Mouse (Mus musculus) midbrain, embryonic 11.5 days (tissue): Measurements from ENCODE around the gene Pnp2. TPM values are rescaled to one million over a fixed set of nuclear protein-coding genes. Genes with fewer than 3 reads are reported as not detected.
"Not testable (repeated sequence)": the region's sequence is repeated elsewhere in the genome, so short reads cannot be mapped to it uniquely, and the experiment has no call there.

ENCODE experiments used
- ATAC-seq: fragments of 200-750 bp; cut with Nextera tagmentation; 2 replicates; pipeline ENCODE4 v1.8.0; 2017; ENCODE audit warnings: moderate TSS enrichment, moderate library complexity; ENCODE audit not compliant: low FRiP score
- DNase-seq: peaks from one replicate; pipeline ENCODE4 v3.0.0; 2015; ENCODE audit warnings: low spot score; ENCODE audit errors: missing footprints
- H3K27ac ChIP-seq: fragments of 300-500 bp; sonication (generic); 2 replicates; pipeline ENCODE4 v1.5.1; 2014; ENCODE audit warnings: low read depth, low read length
- H3K27me3 ChIP-seq: fragments of 300-500 bp; sonication (generic); 2 replicates; pipeline ENCODE4 v1.6.1; 2014; ENCODE audit warnings: mild to moderate bottlenecking, low read length, moderate library complexity, mixed read lengths; ENCODE audit not compliant: control insufficient read depth, insufficient read depth
- H3K36me3 ChIP-seq: fragments of 300-500 bp; sonication (generic); 2 replicates; pipeline ENCODE4 v1.6.1; 2014; ENCODE audit warnings: mild to moderate bottlenecking, low read length, moderate library complexity, mixed read lengths; ENCODE audit not compliant: control insufficient read depth, insufficient read depth
- H3K4me1 ChIP-seq: fragments of 300-500 bp; sonication (generic); 2 replicates; pipeline ENCODE4 v1.6.1; 2014; ENCODE audit warnings: low read length; ENCODE audit not compliant: control insufficient read depth, insufficient read depth
- H3K4me2 ChIP-seq: fragments of 300-500 bp; sonication (generic); 2 replicates; pipeline ENCODE4 v1.6.1; 2014; ENCODE audit warnings: mild to moderate bottlenecking, moderate library complexity
- H3K4me3 ChIP-seq: fragments of 300-500 bp; sonication (generic); 2 replicates; pipeline ENCODE4 v1.5.1; 2014; ENCODE audit warnings: low read depth, low read length
- H3K9ac ChIP-seq: fragments of 300-500 bp; sonication (generic); 2 replicates; pipeline ENCODE4 v1.6.1; 2014; ENCODE audit warnings: low read length
- H3K9me3 ChIP-seq: fragments of 300-500 bp; sonication (generic); 2 replicates; pipeline ENCODE4 v1.6.1; 2016; ENCODE audit warnings: low read length; ENCODE audit not compliant: control insufficient read depth
- WGBS: fragments of 180-500 bp; shearing (Covaris S2); extraction: QIAGEN DNeasy Blood & Tissue Kit; methylation state at CpG from one replicate; pipeline ENCODE4 v1.1.7; 2014; 5-methylcytosine and 5-hydroxymethylcytosine counted together
- polyA plus RNA-seq: library from polyadenylated mRNA; unstranded; fragments of >200 nt; fragmentation: Nextera tagmentation; extraction: Ambion mirVana; gene quantifications from 2 replicates; pipeline ENCODE4 v1.2.1, GENCODE M21; 2014

Pnp2 gene
- polyA plus RNA-seq, 1 experiment from 2014 or later, result 0.55 TPM

DNA sequence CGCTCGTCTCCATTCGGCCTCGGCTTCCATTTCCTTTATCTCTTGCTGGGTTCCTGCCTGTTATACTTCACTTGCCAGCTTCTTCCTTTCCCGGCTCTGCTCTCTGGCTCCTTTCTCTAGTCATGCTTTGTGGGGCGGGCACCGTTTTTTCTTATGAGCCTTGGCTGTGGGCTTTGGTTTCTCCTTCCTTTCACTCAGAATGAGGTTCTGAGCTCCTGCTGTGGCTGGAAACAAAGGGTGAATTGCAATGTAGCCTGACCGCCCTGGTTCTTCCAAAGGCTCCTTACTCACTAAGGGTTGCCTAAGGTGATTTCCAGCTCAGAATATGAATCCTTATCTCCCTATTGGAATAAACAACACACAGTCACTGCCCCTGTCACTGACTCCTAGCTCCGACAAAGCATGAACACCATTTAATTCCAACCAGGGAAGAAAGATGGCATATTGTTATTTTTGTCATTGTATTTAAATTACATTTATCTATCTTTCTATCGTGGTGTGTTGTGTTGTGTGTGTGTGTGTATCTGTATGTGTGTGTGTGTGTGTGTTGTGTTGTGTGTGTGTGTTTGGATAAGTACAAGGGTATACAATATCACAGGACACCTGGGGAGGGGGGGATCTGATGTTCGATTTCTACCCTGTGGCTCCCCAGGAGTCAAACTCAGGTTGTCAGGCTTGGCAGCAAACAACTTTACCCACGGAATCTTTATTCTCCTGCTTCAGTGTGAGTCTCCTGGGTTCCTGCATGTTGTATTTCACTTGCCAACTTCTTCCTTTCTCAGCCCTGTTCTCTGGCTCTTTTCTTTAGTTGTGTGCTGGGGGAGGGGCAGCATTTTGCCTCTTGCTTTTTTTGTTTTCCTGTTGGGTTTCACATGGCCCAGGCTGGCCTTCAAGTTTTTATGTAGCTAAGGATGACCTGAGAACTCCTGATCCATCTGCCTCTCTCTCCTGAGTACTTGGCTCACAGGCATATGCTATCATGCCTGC lies 14.1 kb downstream of the Pnp2 start:
- Histone ChIP-seq H3K4me3 (no peak overlapping the region), H3K4me1 (peaks cover 7% of the 10 kb centered on the region; the same call in 1 of the 2 replicates), H3K36me3 (no peaks in the 10 kb centered on the region), H3K27me3 (no peaks in the 10 kb centered on the region), H3K27ac (no peak overlapping the region), H3K9ac (peak overlapping the region; percentile 42; the same call in 1 of the 2 replicates), H3K9me3 (no peaks in the 10 kb centered on the region), H3K4me2 (no peak overlapping the region)
- WGBS, result 13% methylated on average over 12 of the region's 12 CpGs
- DNase-seq (peak; percentile 87), ATAC-seq (no peak)

- H3K27ac ChIP-seq, result no peak overlapping the region
- H3K9ac ChIP-seq, result no peak overlapping the region
- no peak for ATAC-seq
- H3K36me3 ChIP-seq, result no peaks in the 10 kb centered on the region
- peaks cover 7% of the 10 kb centered on the region; the same call in 1 of the 2 replicates for H3K4me1 ChIP-seq
- 80% methylated on average over 1 of the region's 1 CpGs for WGBS
- no peaks in the 10 kb centered on the region for H3K27me3 ChIP-seq
- DNase-seq, result no peak
- no peak overlapping the region for H3K4me3 ChIP-seq
- H3K4me2 ChIP-seq, result no peak overlapping the region
- H3K9me3 ChIP-seq, result no peaks in the 10 kb centered on the region
Observed at GRCm38 (mm10) chr14:50970822-50971221, 15.0 kb downstream of the Pnp2 start.

GRCm38 (mm10) chr14:50973054-50973453 lies 17.3 kb downstream of the Pnp2 start:
- not testable (repeated sequence) for H3K4me2 ChIP-seq, H3K4me1 ChIP-seq, H3K9ac ChIP-seq, H3K27ac ChIP-seq, H3K27me3 ChIP-seq, DNase-seq, ATAC-seq, H3K9me3 ChIP-seq, H3K4me3 ChIP-seq, H3K36me3 ChIP-seq
- 83% methylated on average over 5 of the region's 5 CpGs for WGBS

GRCm38 (mm10) chr14:50973700-50974099 lies 17.9 kb downstream of the Pnp2 start:
- Histone ChIP-seq H3K9ac (no peak overlapping the region), H3K4me2 (no peak overlapping the region), H3K4me3 (no peak overlapping the region), H3K27me3 (no peaks in the 10 kb centered on the region), H3K36me3 (no peaks in the 10 kb centered on the region), H3K9me3 (no peaks in the 10 kb centered on the region), H3K4me1 (peaks cover 7% of the 10 kb centered on the region; the same call in 1 of the 2 replicates), H3K27ac (no peak overlapping the region)
- no peak for ATAC-seq
- no peak for DNase-seq
- 44% methylated on average over 4 of the region's 4 CpGs for WGBS

GRCm38 (mm10) chr14:50975001-50975400 lies 19.2 kb downstream of the Pnp2 start:
- H3K9ac ChIP-seq, result no peak overlapping the region
- 44% methylated on average over 5 of the region's 5 CpGs for WGBS
- H3K27me3 ChIP-seq, result no peaks in the 10 kb centered on the region
- no peaks in the 10 kb centered on the region for H3K9me3 ChIP-seq
- ATAC-seq, result no peak
- no peak overlapping the region for H3K4me3 ChIP-seq
- H3K27ac ChIP-seq, result no peak overlapping the region
- no peaks in the 10 kb centered on the region for H3K36me3 ChIP-seq
- H3K4me2 ChIP-seq, result no peak overlapping the region
- no peak for DNase-seq
- H3K4me1 ChIP-seq, result peaks cover under 1% of the 10 kb centered on the region; the same call in 1 of the 2 replicates

- peak overlapping the region; percentile 4 for H3K9ac ChIP-seq
- H3K9me3 ChIP-seq, result no peaks in the 10 kb centered on the region
- 20% methylated on average over 9 of the region's 9 CpGs for WGBS
- peak; percentile 89 for DNase-seq
- no peaks in the 10 kb centered on the region for H3K27me3 ChIP-seq
- peak overlapping the region; percentile 3; the same call in 1 of the 2 replicates for H3K4me2 ChIP-seq
- no peak overlapping the region for H3K27ac ChIP-seq
- ATAC-seq, result peak; percentile 50; the same call in 1 of the 2 replicates
- no peaks in the 10 kb centered on the region for H3K4me1 ChIP-seq
- no peaks in the 10 kb centered on the region for H3K36me3 ChIP-seq
- no peak overlapping the region for H3K4me3 ChIP-seq
Observed at GRCm38 (mm10) chr14:50976674-50977073, 20.9 kb downstream of the Pnp2 start.

DNA sequence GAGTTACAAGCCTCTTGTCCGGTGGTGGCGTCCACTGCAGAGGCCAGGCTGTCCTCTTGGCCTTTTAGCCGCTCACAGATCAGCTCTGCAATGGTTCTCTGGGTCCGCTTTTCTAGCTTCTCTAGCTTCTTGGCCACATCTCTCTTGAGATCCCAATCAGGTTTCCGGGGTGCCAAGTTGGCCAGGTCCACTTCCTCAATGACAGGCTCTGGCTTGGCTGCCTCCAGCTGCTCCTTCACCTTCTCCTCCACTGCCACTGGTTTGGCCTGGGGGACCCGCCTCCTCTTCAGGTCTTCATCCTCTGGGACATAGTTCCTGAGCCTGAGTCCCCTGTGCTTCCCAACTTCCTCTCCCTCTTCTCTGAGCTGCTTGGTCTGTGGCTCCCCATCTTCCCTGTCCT lies 22.7 kb downstream of the Pnp2 start:
- H3K9ac ChIP-seq, H3K4me1 ChIP-seq, DNase-seq, H3K9me3 ChIP-seq, H3K27ac ChIP-seq, ATAC-seq, H3K27me3 ChIP-seq, H3K36me3 ChIP-seq, H3K4me3 ChIP-seq, H3K4me2 ChIP-seq: not testable (repeated sequence)
- WGBS, result 90% methylated on average over 6 of the region's 6 CpGs

DNA sequence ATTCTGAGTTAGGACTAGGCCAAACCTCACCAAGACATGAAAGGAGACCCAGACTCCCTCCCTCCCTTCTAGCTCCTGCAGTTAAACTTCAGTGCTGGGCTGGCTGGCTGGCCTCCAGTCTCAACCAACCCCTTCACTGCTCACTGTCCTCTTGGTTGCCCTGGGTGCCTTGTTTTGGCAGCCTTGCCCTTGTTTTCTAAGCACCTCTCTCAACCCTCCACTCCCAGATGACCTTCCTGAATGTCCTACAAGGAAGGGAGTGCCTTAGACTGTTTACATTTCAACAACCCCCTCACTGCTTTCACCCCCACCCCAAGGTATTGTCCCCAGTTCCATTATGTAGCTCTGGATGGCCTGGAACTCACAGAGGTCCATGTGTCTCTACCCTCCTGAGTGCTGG lies 23.8 kb downstream of the Pnp2 start:
- ATAC-seq, result no peak
- H3K27me3 ChIP-seq, result no peaks in the 10 kb centered on the region
- no peaks in the 10 kb centered on the region for H3K9me3 ChIP-seq
- DNase-seq, result no peak
- no peaks in the 10 kb centered on the region for H3K36me3 ChIP-seq
- no peak overlapping the region for H3K4me2 ChIP-seq
- H3K4me3 ChIP-seq, result no peak overlapping the region
- H3K9ac ChIP-seq, result no peak overlapping the region
- no peak overlapping the region for H3K27ac ChIP-seq
- no peaks in the 10 kb centered on the region for H3K4me1 ChIP-seq

GRCm38 (mm10) chr14:50981207-50981606 lies 25.4 kb downstream of the Pnp2 start:
- H3K4me2 ChIP-seq, result no peak overlapping the region
- DNase-seq, result no peak
- 60% methylated on average over 2 of the region's 2 CpGs for WGBS

More at GRCm38 (mm10) chr14:50981207-50981606, 25.4 kb downstream of the Pnp2 start:
- no peak overlapping the region for H3K27ac ChIP-seq
- H3K4me3 ChIP-seq, result no peak overlapping the region
- H3K4me1 ChIP-seq, result no peaks in the 10 kb centered on the region
- no peaks in the 10 kb centered on the region for H3K27me3 ChIP-seq
- ATAC-seq, result no peak
- H3K36me3 ChIP-seq, result no peaks in the 10 kb centered on the region
- H3K9me3 ChIP-seq, result no peaks in the 10 kb centered on the region
- H3K9ac ChIP-seq, result no peak overlapping the region
